10 mouse cellular contexts compared by ENCODE assay signal in the genomic region with DNA sequence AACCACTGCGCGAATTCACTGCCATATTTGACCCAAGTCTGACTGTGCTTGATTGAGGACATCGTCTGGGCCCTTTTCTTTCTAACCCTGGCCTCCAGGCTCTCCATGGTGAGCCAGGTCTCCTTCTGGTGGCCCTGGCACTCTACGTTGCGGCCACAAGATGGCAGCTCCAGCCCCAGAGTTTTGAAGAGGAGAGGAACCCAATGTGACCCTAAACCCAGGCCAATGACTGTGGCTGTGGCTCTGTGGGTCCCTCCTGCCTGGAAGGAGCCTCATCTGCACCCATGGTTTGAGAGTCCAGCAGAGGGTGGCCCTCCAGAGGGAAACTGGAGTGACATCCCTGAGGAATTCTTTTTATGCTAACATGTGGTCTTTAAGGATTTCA.
A peak's percentile ranks its signal among the peaks of the same experiment; 100 is the strongest.
DNase-seq lines count a peak whose midpoint lies in the region; ATAC-seq and TF ChIP-seq lines count a peak whose summit lies in the region.
"Had no signal": no experiment of that assay in that cellular context is flagged by ENCODE, and none has a peak within 500 bp of the region (broad histone marks: within the 10 kb centered on the region; RNA-seq: fewer than 3 reads in every experiment).

No protein-coding gene starts in this region.

- no peaks in the 10 kb centered on the region for H3K27me3 ChIP-seq in embryonic facial prominence, embryonic 12.5 days
- H3K27me3 ChIP-seq in limb, embryonic 14.5 days (ENCODE audit: control insufficient read depth, insufficient read depth, low read length): no peaks in the 10 kb centered on the region
- H3K27me3 ChIP-seq: embryonic facial prominence, embryonic 15.5 days; liver, embryonic 15.5 days had no signal

- H3K9me3 ChIP-seq in embryonic facial prominence, embryonic 12.5 days: no peaks in the 10 kb centered on the region
- H3K9me3 ChIP-seq in limb, embryonic 14.5 days (ENCODE audit: control insufficient read depth, low read length): no peaks in the 10 kb centered on the region
- H3K9me3 ChIP-seq: embryonic facial prominence, embryonic 15.5 days; liver, embryonic 15.5 days had no signal

- no peaks in the 10 kb centered on the region for H3K36me3 ChIP-seq in embryonic facial prominence, embryonic 12.5 days
- H3K36me3 ChIP-seq in limb, embryonic 14.5 days (ENCODE audit: control insufficient read depth, insufficient read depth, low read length): no peaks in the 10 kb centered on the region
- H3K36me3 ChIP-seq: embryonic facial prominence, embryonic 15.5 days; liver, embryonic 15.5 days had no signal

- ATAC-seq in embryonic facial prominence, embryonic 12.5 days (ENCODE audit: insufficient number of reproducible peaks, insufficient read depth, low FRiP score, low TSS enrichment): no peak
- peak; percentile 39; the same call in 1 of the 2 replicates for ATAC-seq in limb, embryonic 14.5 days (ENCODE audit: low FRiP score, low read depth)

- peak overlapping the region; percentile 73; the same call in 1 of the 2 replicates for H3K27ac ChIP-seq in embryonic facial prominence, embryonic 12.5 days
- H3K27ac ChIP-seq in limb, embryonic 14.5 days (replicated peaks; ENCODE audit: low read depth, low read length): no peak overlapping the region
- H3K27ac ChIP-seq: liver, embryonic 15.5 days had no signal

- peaks cover 20% of the 10 kb centered on the region for H3K4me1 ChIP-seq in embryonic facial prominence, embryonic 12.5 days
- H3K4me1 ChIP-seq in limb, embryonic 14.5 days (ENCODE audit: control insufficient read depth, insufficient read depth, low read length): peaks cover 20% of the 10 kb centered on the region
- H3K4me1 ChIP-seq: liver, embryonic 15.5 days had no signal

- no peak for TF ChIP-seq POLR2A in limb, embryonic 14.5 days (IDR thresholded peaks at IDR 0.05; ENCODE audit: borderline replicate concordance, extremely low read depth, insufficient read depth, insufficient read length)

- peak; percentile 53 for DNase-seq in kidney, adult 18-20 months
- DNase-seq in kidney, adult 11 months: no peak
- peak; percentile 54 to 61 for DNase-seq in CD8-positive naive resting alpha-beta T cell, adult 2 months (ENCODE audit: low read depth in 2 of 2, low spot score in 2 of 2)
- peak; percentile 32 for DNase-seq in adrenal gland, adult 8-10 months
- peak; percentile 50 for DNase-seq in limb, embryonic 14.5 days (ENCODE audit: low spot score)
- peak; percentile 74 for DNase-seq in retina, embryonic 14.5 days (ENCODE audit: low spot score)
- no peak for DNase-seq in right cerebral cortex, postnatal 14 days

- no peak overlapping the region for H3K9ac ChIP-seq in embryonic facial prominence, embryonic 12.5 days
- H3K9ac ChIP-seq in limb, embryonic 14.5 days (ENCODE audit: low read depth, low read length, severe bottlenecking): no peak overlapping the region
- H3K9ac ChIP-seq: embryonic facial prominence, embryonic 15.5 days; liver, embryonic 15.5 days had no signal

- no peak overlapping the region for H3K4me3 ChIP-seq in embryonic facial prominence, embryonic 12.5 days
- no peak overlapping the region for H3K4me3 ChIP-seq in limb, embryonic 14.5 days (replicated peaks; ENCODE audit: low read length)
- H3K4me3 ChIP-seq: embryonic facial prominence, embryonic 15.5 days; liver, embryonic 15.5 days had no signal

- H3K4me2 ChIP-seq in embryonic facial prominence, embryonic 12.5 days (replicated peaks): no peak overlapping the region
- H3K4me2 ChIP-seq in limb, embryonic 14.5 days (replicated peaks; ENCODE audit: low read depth, low read length, severe bottlenecking): no peak overlapping the region
- H3K4me2 ChIP-seq: embryonic facial prominence, embryonic 15.5 days; liver, embryonic 15.5 days had no signal

- 44% methylated on average over 5 of the region's 5 CpGs for WGBS in embryonic facial prominence, embryonic 12.5 days
- 42% methylated on average over 5 of the region's 5 CpGs for WGBS in limb, embryonic 14.5 days

Comparison
In these comparisons a context has a peak if more than half of its experiments do, and no peak if none do; other contexts are left out.
1. DNase-seq: peak in kidney, adult 18-20 months (single experiment), CD8-positive naive resting alpha-beta T cell, adult 2 months (2 of 2), adrenal gland, adult 8-10 months (single experiment), limb, embryonic 14.5 days (single experiment) and retina, embryonic 14.5 days (single experiment); none in kidney, adult 11 months (single experiment) and right cerebral cortex, postnatal 14 days (single experiment).